Mouse (Mus musculus) ovary, postnatal 10 days (tissue): ENCODE data around the gene Gm42417.

Source experiments
- DNase-seq: peaks from one replicate; pipeline ENCODE4 v3.0.0; 2022; ENCODE audit warnings: low spot score

The Gm42417 gene

GRCm38 (mm10) chr1:36518259-36518658 is 21.0 kb downstream of the Gm42417 start:
- no peak for DNase-seq

- DNase-seq, result no peak
Observed at GRCm38 (mm10) chr1:36513718-36514117, 25.5 kb downstream of the Gm42417 start.

GRCm38 (mm10) chr1:36513310-36513709 is 25.9 kb downstream of the Gm42417 start:
- DNase-seq, result no peak

- DNase-seq, result no peak
Observed at GRCm38 (mm10) chr1:36512966-36513280, 26.3 kb downstream of the Gm42417 start.

GRCm38 (mm10) chr1:36512089-36512965 is 26.9 kb downstream of the Gm42417 start:
- no peak for DNase-seq

GRCm38 (mm10) chr1:36511289-36512021 is 27.8 kb downstream of the Gm42417 start, which contains the start of gene Cnnm3:
Gene Cnnm3 (plus strand): TSS chr1:36511867.
- peak; percentile 100 for DNase-seq

- no peak for DNase-seq
Observed at GRCm38 (mm10) chr1:36508238-36508637, 31.0 kb downstream of the Gm42417 start.

- DNase-seq, result peak; percentile 49
Observed at GRCm38 (mm10) chr1:36501261-36501660, 38.0 kb downstream of the Gm42417 start.

GRCm38 (mm10) chr1:36497312-36497711 is 41.9 kb downstream of the Gm42417 start:
- DNase-seq, result no peak

- no peak for DNase-seq
Observed at GRCm38 (mm10) chr1:36496719-36497118, 42.5 kb downstream of the Gm42417 start.

GRCm38 (mm10) chr1:36493299-36493698 is 45.9 kb downstream of the Gm42417 start:
- DNase-seq, result no peak

GRCm38 (mm10) chr1:36492416-36493139 is 46.7 kb downstream of the Gm42417 start:
- DNase-seq, result no peak

- no peak for DNase-seq
Observed at GRCm38 (mm10) chr1:36489661-36490060, 49.6 kb downstream of the Gm42417 start.

- DNase-seq, result no peak
Observed at GRCm38 (mm10) chr1:36487111-36487510, 52.1 kb downstream of the Gm42417 start.

GRCm38 (mm10) chr1:36485080-36485479 is 54.1 kb downstream of the Gm42417 start:
- DNase-seq, result no peak

GRCm38 (mm10) chr1:36483825-36484224 is 55.4 kb downstream of the Gm42417 start:
- DNase-seq, result no peak
